Mouse (Mus musculus) heart, adult 2 months (tissue): ENCODE measurements around the gene Snrpn. TPM values are rescaled to one million over a fixed set of nuclear protein-coding genes. Genes with fewer than 3 reads are reported as not detected.

Source experiments
- DNase-seq, 2 experiments: peaks; one replicate each; pipeline ENCODE4 v3.0.0; 2021
- H3K27ac ChIP-seq: fragments of 200-600 bp; 2 replicates; pipeline ENCODE4 v1.8.1; 2022
- H3K27me3 ChIP-seq: fragments of 200-500 bp; 2 replicates; pipeline ENCODE4 v1.6.1; 2012; ENCODE audit warnings: mild to moderate bottlenecking, low read length, inconsistent platforms, mixed read lengths; ENCODE audit not compliant: control insufficient read depth, insufficient read depth
- H3K36me3 ChIP-seq: fragments of 200-500 bp; 2 replicates; pipeline ENCODE4 v1.6.1; 2012; ENCODE audit warnings: low read length, inconsistent platforms; ENCODE audit not compliant: control insufficient read depth, insufficient read depth
- H3K4me1 ChIP-seq: fragments of 200-500 bp; 2 replicates; pipeline ENCODE4 v1.6.1; 2011; ENCODE audit warnings: low read length; ENCODE audit not compliant: control insufficient read depth, insufficient read depth
- H3K4me3 ChIP-seq: fragments of 200-600 bp; 2 replicates; pipeline ENCODE4 v1.8.1; 2022
- H3K79me2 ChIP-seq: fragments of 200-500 bp; replicated peaks from 2 replicates; pipeline ENCODE4 v1.6.1; 2012; ENCODE audit warnings: mild to moderate bottlenecking, inconsistent platforms, low read length, moderate library complexity, mixed read lengths; ENCODE audit not compliant: control insufficient read depth, insufficient read depth
- H3K9ac ChIP-seq: fragments of 200-500 bp; 2 replicates; pipeline ENCODE4 v1.6.1; 2012; ENCODE audit warnings: low read depth, mild to moderate bottlenecking, control low read depth, inconsistent platforms, low read length, mixed read lengths
- CTCF ChIP-seq: fragments of 200-600 bp; IDR thresholded peaks from 2 replicates; pipeline ENCODE4 v1.8.1; 2022; ENCODE audit warnings: antibody characterized with exemption, mild to moderate bottlenecking, moderate library complexity
- EP300 ChIP-seq: fragments of 200-500 bp; IDR thresholded peaks from 2 replicates; pipeline ENCODE4 v1.6.1; 2011; ENCODE audit warnings: low read depth, low read length, control low read depth; ENCODE audit not compliant: insufficient read depth
- POLR2A ChIP-seq: fragments of 200-500 bp; IDR thresholded peaks from 2 replicates; pipeline ENCODE4 v1.6.1; 2011; ENCODE audit warnings: mild to moderate bottlenecking, low read depth, low read length, control low read depth; ENCODE audit not compliant: insufficient read depth
- WGBS: fragments of 180-500 bp; shearing (Covaris S2); methylation state at CpG from one replicate; pipeline ENCODE4 v1.1.7; 2018; 5-methylcytosine and 5-hydroxymethylcytosine counted together
- intact Hi-C: fragments of 180-260 bp; cut with DNase I; formaldehyde crosslinking; loops from one replicate; pipeline ENCODE4 v1.15.1; 2025
- polyA plus RNA-seq: library from polyadenylated mRNA; depleted of rRNA; stranded (reverse); fragments of >200 nt; gene quantifications from 2 replicates; pipeline ENCODE4 v1.2.3, GENCODE M21; 2012
- total RNA-seq, 2 experiments: library from RNA; stranded (reverse); gene quantifications; 2 replicates each; pipeline ENCODE4 v1.2.3; 2021

The Snrpn gene
- total and polyA plus RNA-seq, 3 experiments = 53.6 to 105 (median 98.6) TPM

DNA sequence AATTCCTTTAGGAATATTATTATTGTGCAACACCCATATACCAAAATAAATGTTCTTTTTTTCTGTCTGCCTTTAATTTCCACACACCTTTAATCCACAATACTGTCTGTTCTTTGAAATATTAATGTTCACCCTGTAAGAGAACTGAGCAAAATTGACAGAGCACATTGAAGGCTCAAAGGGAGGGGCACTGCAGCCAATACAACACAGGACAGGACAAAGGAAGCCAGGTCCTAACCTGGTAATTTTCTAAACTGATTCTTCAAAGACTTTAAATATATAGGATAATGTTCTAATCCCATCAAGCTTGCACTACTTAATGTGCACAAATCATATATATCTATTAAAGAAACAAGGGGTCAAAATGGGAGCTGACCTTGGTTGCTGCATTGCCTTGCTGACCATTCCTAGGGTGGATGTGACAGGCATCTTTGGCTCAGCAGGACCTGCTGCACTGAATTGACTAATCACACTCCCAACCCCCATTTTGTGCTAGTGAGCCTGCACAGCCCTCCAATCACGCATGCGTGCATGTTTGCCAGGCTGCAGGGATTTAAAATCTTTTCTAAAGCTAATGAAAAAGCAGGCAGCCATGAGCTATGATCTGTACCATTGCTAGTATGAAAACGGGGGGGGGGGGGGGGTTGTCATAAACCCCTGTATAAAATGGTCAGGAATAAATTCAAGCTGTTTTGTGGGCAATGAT is 42.7 kb downstream of the Snrpn start:
- Histone ChIP-seq H3K4me1 (no peaks in the 10 kb centered on the region), H3K9ac (no peak overlapping the region), H3K79me2 (no peaks in the 10 kb centered on the region), H3K4me3 (no peak overlapping the region), H3K27me3 (no peaks in the 10 kb centered on the region), H3K36me3 (no peaks in the 10 kb centered on the region), H3K27ac (no peak overlapping the region)
- intact Hi-C loops = no loop called here
- DNase-seq = no peak
- WGBS = 60% methylated on average over 3 of the region's 3 CpGs
- no peak for TF ChIP-seq CTCF
- no peak for TF ChIP-seq POLR2A
- TF ChIP-seq EP300 = no peak

GRCm38 (mm10) chr7:60076301-60076700 is 63.7 kb downstream of the Snrpn start:
- Histone ChIP-seq H3K27ac (no peak overlapping the region), H3K4me1 (no peaks in the 10 kb centered on the region)
- 52% methylated on average over 2 of the region's 2 CpGs for WGBS

GRCm38 (mm10) chr7:60047481-60048201 is 92.4 kb downstream of the Snrpn start:
- Histone ChIP-seq H3K4me1 (no peaks in the 10 kb centered on the region), H3K36me3 (no peaks in the 10 kb centered on the region), H3K27ac (no peak overlapping the region), H3K79me2 (no peaks in the 10 kb centered on the region), H3K9ac (no peak overlapping the region), H3K4me3 (no peak overlapping the region), H3K27me3 (no peaks in the 10 kb centered on the region)
- intact Hi-C loops = no loop called here
- no peak for DNase-seq
- TF ChIP-seq CTCF = no peak
- TF ChIP-seq POLR2A = no peak
- no peak for TF ChIP-seq EP300
- WGBS = 58% methylated on average over 6 of the region's 6 CpGs

More at GRCm38 (mm10) chr7:60076301-60076700, 63.7 kb downstream of the Snrpn start:
- no peak for DNase-seq
- no peaks in the 10 kb centered on the region for H3K79me2 ChIP-seq
- no peak overlapping the region for H3K9ac ChIP-seq
- H3K36me3 ChIP-seq = no peaks in the 10 kb centered on the region
- TF ChIP-seq EP300 (no peak), POLR2A (no peak), CTCF (no peak)
- intact Hi-C loops = no loop called here
- H3K4me3 ChIP-seq = no peak overlapping the region
- H3K27me3 ChIP-seq = no peaks in the 10 kb centered on the region

DNA sequence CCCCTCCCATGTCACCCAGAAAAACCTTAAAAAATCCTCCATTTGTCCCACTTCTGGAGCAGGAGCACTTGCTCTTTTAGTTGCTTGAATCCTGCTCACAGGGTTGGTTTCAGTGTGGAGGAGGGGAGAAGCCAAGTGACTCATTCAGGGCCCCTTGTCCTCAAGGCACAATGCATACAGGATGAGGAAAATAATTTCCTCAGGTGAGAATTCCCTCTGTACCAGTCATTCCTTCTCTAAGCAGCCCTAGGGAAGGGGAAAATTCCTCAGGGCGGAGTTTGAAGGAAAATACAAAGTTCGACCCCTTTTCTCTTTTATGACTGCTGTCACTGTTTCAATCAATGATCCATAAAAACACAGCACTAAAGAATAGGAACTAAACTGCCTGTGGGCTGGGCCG is 126.8 kb downstream of the Snrpn start:
- intact Hi-C loops = no loop called here
- no peaks in the 10 kb centered on the region for H3K36me3 ChIP-seq
- H3K27ac ChIP-seq = no peak overlapping the region
- no peak overlapping the region for H3K9ac ChIP-seq
- DNase-seq = no peak
- H3K4me3 ChIP-seq = no peak overlapping the region
- no peaks in the 10 kb centered on the region for H3K4me1 ChIP-seq
- H3K27me3 ChIP-seq = no peaks in the 10 kb centered on the region
- H3K79me2 ChIP-seq = no peaks in the 10 kb centered on the region
- WGBS = 60% methylated on average over 3 of the region's 3 CpGs
- TF ChIP-seq EP300 (no peak), CTCF (no peak), POLR2A (no peak)

DNA sequence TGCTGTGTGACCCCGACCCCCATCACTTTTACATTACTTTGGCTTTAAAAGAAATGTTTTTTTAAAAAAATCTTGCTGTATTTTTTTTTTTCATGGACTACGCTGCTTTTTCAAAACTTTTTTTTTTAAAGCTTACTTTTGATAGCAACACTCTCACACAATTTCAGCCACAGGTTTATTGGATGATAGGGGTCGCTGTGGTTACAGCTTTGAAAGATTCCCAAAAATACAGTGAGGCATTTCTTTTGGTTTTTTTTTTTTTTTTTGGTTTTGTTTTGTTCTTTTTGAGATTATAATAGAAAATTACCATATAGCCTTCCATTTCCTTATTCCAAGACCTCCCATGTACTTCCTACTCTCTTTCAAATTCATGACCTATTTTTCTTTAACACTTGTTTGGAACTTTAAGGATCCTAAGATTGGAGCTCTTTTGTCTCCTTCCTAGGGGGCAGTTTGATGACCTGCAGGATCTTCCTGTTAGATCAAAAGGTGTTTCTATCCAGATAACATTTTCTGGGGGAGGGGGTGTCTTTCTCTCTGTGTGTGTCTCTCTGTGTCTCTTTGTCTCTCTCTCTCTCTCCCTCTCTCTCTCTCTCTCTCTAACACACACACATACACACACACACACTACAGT is 132.2 kb downstream of the Snrpn start:
- H3K4me3 ChIP-seq = no peak overlapping the region
- intact Hi-C loops = no loop called here
- H3K79me2 ChIP-seq = no peaks in the 10 kb centered on the region
- H3K4me1 ChIP-seq = no peaks in the 10 kb centered on the region
- H3K27ac ChIP-seq = no peak overlapping the region
- no peak overlapping the region for H3K9ac ChIP-seq
- TF ChIP-seq CTCF (0 out of 2 replicates have a peak, but pooled peaks have one; percentile 8), POLR2A (no peak), EP300 (no peak)
- no peaks in the 10 kb centered on the region for H3K27me3 ChIP-seq
- 30% methylated on average over 3 of the region's 3 CpGs for WGBS
- no peak for DNase-seq
- no peaks in the 10 kb centered on the region for H3K36me3 ChIP-seq

DNA sequence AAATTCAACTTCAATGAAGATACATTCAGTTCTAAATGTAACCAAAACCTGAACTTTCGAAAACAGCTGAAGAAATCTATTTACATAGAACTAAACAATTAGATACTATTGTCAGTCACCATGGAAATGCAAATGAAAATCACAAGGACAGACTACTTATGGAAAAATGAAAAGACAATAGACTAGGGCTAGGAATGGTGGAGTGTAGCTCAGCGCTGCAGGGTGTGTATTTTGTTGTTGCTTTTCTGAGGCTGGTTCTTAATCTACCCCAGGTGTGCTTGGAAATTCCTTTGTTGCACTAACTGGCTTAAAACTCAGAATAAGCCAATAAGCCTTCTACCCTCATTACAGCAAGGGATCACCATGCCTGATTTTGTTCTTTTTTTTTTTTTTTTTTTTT is 133.8 kb downstream of the Snrpn start:
- H3K27ac ChIP-seq = no peak overlapping the region
- intact Hi-C loops = no loop called here
- 57% methylated on average over 2 of the region's 2 CpGs for WGBS
- no peaks in the 10 kb centered on the region for H3K36me3 ChIP-seq
- H3K27me3 ChIP-seq = no peaks in the 10 kb centered on the region
- no peaks in the 10 kb centered on the region for H3K4me1 ChIP-seq
- no peak overlapping the region for H3K9ac ChIP-seq
- no peak overlapping the region for H3K4me3 ChIP-seq
- DNase-seq = no peak
- no peak for TF ChIP-seq CTCF
- no peak for TF ChIP-seq POLR2A
- TF ChIP-seq EP300 = no peak
- H3K79me2 ChIP-seq = no peaks in the 10 kb centered on the region
